Mouse (Mus musculus) cortical plate, adult 2 months (tissue): ENCODE results near the gene Aup1.

Source experiments
- CTCF ChIP-seq: fragments of 200-500 bp; IDR thresholded peaks from 2 replicates; pipeline ENCODE4 v1.5.1; 2011; ENCODE audit warnings: mild to moderate bottlenecking, control low read depth, low read length; ENCODE audit not compliant: insufficient read depth; ENCODE audit errors: extremely low read depth
- POLR2A ChIP-seq: fragments of 200-500 bp; IDR thresholded peaks from 2 replicates; pipeline ENCODE4 v1.6.1; 2011; ENCODE audit warnings: mild to moderate bottlenecking, low read length, control low read depth; ENCODE audit not compliant: insufficient read depth; ENCODE audit errors: extremely low read depth

DNA sequence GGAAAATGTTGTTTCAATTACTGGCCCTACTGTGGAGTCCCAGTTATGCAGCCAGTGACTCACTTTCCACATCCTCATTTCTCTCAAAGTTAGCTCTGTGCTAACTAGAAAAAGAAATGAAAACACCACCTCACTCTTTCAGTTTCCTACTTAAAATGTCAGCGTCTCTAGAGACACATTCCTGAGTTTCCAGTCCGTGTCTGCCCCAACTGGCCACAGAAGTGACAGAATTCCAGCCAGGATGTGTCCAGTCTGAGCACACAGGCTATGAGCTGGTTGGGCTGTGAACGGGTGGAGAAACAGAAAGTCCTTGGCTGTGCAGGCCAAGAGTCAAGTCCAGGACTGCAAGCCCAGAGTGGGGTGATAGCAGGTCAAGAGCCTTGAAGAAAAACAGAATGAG, 37.1 kb upstream of the Aup1 start:
- TF ChIP-seq CTCF (no peak), POLR2A (no peak)
